Mouse (Mus musculus) G1E (cell line): ENCODE results near the gene Tuba1a.

Source experiments
- CTCF ChIP-seq: IDR thresholded peaks from 2 replicates; pipeline ENCODE4 v1.5.1; 2012; ENCODE audit warnings: low read depth, low read length, inconsistent platforms, mixed read lengths
- GATA1 ChIP-seq: IDR thresholded peaks from 2 replicates; pipeline ENCODE4 v1.6.1; 2012; ENCODE audit warnings: borderline replicate concordance, low read length, inconsistent platforms, mixed read lengths
- GATA2 ChIP-seq: IDR thresholded peaks from 2 replicates; pipeline ENCODE4 v1.6.1; 2012; ENCODE audit warnings: low read depth, low read length, inconsistent platforms, borderline replicate concordance
- POLR2AphosphoS5 ChIP-seq: IDR thresholded peaks from 2 replicates; pipeline ENCODE4 v1.6.1; 2012; ENCODE audit warnings: low read depth, low read length, inconsistent platforms; ENCODE audit not compliant: insufficient replicate concordance
- TAL1 ChIP-seq: conservative IDR thresholded peaks from 2 replicates; pipeline ENCODE4 v1.6.1; 2012; ENCODE audit warnings: low read depth, low read length, inconsistent platforms, mixed read lengths

DNA sequence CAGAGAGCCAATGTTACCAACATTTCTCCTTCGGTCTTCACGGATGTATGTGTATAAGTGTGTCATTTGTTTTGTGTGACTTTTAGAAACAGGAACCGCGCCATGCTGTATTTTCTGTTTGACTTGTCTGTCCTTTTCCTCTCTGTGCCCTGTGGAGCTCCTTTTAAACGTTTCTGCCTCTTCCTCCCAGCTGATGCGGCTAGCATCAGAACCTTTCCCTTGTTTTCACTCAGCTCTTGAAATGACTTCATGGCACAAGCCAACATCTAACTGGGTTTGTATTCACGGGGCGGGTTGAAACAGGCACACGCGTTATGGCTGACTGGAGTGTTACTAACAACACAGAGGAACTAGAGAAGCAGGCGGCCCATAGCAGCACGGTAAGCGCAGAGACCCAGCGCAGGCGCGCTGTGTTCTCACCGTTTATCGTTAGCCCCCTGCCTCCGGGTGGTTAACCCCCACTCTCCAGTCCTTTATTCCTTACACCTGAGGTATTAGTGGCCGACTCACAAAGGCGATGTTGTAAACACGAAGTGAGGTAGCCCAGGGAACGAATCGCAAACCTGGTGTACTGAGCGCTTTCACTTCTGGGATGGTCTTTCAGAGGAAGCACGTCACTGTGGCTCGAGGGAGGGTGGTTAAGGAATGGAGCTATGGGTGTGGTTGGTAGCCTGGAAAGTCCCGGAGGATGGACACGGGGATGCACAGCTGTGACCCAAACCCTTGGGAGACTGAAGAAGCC, 31.9 kb upstream of the Tuba1a start:
- TF ChIP-seq CTCF, result no peak
- TF ChIP-seq GATA1, result no peak
- TF ChIP-seq POLR2AphosphoS5, result no peak
- TF ChIP-seq TAL1, result no peak
- no peak for TF ChIP-seq GATA2
